Mouse (Mus musculus): ENCODE measurements around the gene Rb1. TPM values are rescaled to one million over a fixed set of nuclear protein-coding genes. Genes with fewer than 3 reads are reported as not detected.

Rb1 gene
- polyA plus RNA-seq, 1 experiment: 7.8 TPM

DNA sequence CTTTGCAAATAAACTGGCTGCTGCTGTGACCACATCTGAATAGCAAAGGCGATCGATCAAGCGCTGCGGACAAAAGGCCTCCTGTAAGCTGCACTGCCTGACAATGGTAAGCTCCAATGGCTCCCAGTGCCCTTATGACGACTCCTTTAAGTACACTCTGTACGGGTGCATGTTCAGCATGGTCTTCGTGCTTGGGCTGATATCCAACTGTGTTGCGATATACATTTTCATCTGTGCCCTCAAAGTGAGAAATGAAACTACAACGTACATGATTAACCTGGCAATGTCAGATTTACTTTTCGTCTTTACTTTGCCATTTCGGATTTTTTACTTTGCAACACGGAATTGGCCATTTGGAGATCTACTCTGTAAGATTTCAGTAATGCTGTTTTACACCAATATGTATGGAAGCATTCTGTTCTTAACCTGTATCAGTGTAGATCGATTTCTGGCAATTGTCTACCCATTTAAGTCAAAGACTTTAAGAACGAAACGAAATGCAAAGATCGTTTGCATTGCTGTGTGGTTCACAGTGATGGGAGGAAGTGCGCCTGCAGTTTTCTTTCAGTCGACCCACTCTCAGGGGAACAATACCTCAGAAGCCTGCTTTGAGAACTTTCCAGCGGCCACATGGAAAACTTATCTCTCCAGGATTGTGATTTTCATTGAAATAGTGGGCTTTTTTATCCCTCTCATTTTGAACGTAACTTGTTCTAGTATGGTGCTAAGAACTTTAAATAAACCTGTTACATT, 86.9 kb downstream of the Rb1 start:
- DNase-seq: peak; percentile 47
- WGBS: under 1% methylated on average over 20 of the region's 20 CpGs
- TF ChIP-seq CTCF (IDR thresholded peaks at IDR 0.05; ENCODE audit: insufficient read depth, low read length) (no peak), POLR2A (IDR thresholded peaks at IDR 0.05; ENCODE audit: borderline replicate concordance, extremely low read depth, low read depth, low read length) (0 out of 2 replicates have a peak, but pooled peaks have one; percentile 21)
- H3K4me1 ChIP-seq (ENCODE audit: control insufficient read depth, insufficient read depth, low read length): peaks cover 7% of the 10 kb centered on the region; the same call in 1 of the 2 replicates
- H3K4me3 ChIP-seq (replicated peaks; ENCODE audit: extremely low read depth, low read depth, low read length): peak overlapping the region; percentile 86

DNA sequence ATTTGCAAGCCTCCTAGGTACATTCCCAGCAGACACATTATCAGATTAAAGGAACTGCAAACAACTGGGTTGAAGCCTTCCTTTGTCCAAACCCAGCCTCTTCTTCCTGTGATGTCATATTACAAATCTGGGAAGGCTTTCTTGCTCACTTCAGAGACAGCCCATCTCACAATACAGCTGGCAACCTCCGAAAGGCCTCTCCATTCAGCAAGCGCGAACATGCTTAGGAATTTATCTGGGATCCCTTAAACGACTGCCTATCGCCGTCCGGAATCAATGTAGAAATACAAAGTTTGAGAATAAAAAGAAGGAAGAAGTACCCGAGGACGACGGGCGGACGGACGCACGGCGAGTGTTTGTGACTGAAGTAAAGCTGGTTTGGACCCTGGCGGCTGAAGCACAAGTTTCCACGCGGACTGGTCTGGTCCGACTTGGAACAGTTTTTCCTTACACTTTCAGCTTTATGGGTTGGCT, 87.7 kb downstream of the Rb1 start, which contains the start of gene Lpar6:
TSS of gene Lpar6 (plus strand) at position 48 of the 474 bp plus-strand sequence.
- H3K4me3 ChIP-seq (replicated peaks; ENCODE audit: extremely low read depth, low read depth, low read length): peak within 1 kb of the TSS; percentile 86
- DNase-seq: peak; percentile 62
- H3K4me1 ChIP-seq (ENCODE audit: control insufficient read depth, insufficient read depth, low read length): peaks cover 7% of the 10 kb centered on the region; the same call in 1 of the 2 replicates
- TF ChIP-seq POLR2A (IDR thresholded peaks at IDR 0.05; ENCODE audit: borderline replicate concordance, extremely low read depth, low read depth, low read length): peak; percentile 73; the same call in 1 of the 2 replicates
- TF ChIP-seq CTCF (IDR thresholded peaks at IDR 0.05; ENCODE audit: insufficient read depth, low read length): no peak
- WGBS: under 1% methylated on average over 19 of the region's 19 CpGs

DNA sequence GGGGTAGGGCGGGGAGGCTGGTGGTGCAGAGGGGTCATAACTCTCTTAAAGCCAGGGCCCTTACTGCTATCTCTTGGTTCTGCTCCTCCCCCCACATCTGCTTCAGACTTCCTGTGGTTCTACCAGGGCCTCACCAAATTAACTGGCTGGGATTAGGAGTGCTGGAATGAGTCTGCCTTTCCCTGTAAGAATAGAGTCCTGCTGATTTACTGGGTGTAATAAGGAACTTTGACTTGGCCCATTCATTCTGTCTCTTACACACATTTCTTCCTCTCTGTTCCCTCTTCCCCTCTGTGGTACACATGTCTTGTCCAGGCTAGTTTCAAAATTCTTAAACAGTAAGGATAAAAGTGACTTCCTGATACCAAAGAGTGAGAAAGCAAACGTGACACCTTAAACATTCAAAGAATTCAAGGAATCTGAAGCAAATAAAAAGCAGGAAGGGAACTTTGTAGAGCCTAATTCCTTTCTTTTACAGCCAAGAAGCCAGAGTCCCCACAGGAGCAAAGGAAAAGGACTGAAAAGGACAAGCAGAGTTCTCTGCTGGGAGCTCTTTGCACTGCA, 91.1 kb downstream of the Rb1 start:
- no peak for DNase-seq
- no peak overlapping the region for H3K4me3 ChIP-seq (replicated peaks; ENCODE audit: extremely low read depth, low read depth, low read length)
- no peak for TF ChIP-seq POLR2A (IDR thresholded peaks at IDR 0.05; ENCODE audit: borderline replicate concordance, extremely low read depth, low read depth, low read length)
- H3K4me1 ChIP-seq (ENCODE audit: control insufficient read depth, insufficient read depth, low read length): peaks cover 7% of the 10 kb centered on the region
- 35% methylated on average over 2 of the region's 2 CpGs for WGBS

DNA sequence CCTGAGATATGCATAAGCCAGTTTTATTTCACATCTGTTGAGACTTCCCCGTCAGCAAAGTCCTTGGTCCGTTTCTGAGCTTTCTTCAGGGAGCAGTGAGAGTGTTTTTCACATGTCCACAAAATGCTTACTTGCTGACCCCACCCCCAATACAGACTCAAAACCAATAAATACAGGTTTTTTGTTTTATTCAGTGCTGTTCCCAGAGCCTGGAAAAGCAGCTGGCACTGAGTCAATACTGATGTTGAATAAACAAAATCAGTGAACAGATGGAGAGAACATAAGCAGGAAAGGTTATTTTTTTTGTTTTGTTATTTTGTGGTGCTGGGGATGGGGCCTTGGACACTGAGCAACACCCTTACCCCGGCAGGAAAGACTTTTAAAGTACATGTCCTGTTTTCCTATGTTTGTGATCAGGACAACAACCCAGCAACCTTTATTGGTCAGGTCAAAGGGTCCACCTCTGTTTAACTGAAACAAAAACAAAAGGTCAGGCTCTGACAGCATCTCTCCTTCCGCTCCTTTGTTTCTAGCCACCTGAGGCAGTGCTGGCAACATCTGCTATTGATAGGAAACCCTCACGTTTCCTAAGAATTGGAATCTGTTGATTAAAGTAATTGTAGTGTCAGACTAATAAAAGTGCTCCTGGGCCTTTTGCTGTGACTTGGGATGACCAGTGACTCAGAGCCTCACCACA, 94.2 kb downstream of the Rb1 start:
- WGBS: 43% methylated on average over 5 of the region's 5 CpGs
- no peak for TF ChIP-seq CTCF (IDR thresholded peaks at IDR 0.05; ENCODE audit: insufficient read depth, low read length)
- no peak for TF ChIP-seq POLR2A (IDR thresholded peaks at IDR 0.05; ENCODE audit: borderline replicate concordance, extremely low read depth, low read depth, low read length)
- DNase-seq: no peak
- no peak overlapping the region for H3K4me3 ChIP-seq (replicated peaks; ENCODE audit: extremely low read depth, low read depth, low read length)
- H3K4me1 ChIP-seq (ENCODE audit: control insufficient read depth, insufficient read depth, low read length): peaks cover 9% of the 10 kb centered on the region

DNA sequence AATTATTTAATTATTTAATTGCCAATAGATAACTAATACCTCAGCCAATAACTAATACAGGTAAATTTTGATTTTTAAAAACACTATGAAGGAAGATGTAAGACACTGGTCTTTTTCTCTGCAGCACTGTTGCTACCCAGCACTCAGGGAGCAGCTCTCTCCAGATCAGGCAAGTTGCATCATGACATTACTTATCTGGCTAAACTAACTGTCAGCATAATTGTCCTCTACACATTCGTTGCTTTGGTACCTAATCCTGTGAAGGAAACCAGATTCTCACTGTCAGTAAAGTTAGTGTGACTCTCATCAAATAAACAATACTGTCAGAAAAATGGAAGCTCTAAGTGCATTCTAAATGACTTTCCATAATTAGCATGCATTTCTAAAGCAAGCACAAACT, 98.8 kb downstream of the Rb1 start:
- H3K4me3 ChIP-seq (replicated peaks; ENCODE audit: extremely low read depth, low read depth, low read length): no peak overlapping the region
- TF ChIP-seq POLR2A (IDR thresholded peaks at IDR 0.05; ENCODE audit: borderline replicate concordance, extremely low read depth, low read depth, low read length) (no peak), CTCF (IDR thresholded peaks at IDR 0.05; ENCODE audit: insufficient read depth, low read length) (no peak)
- DNase-seq: no peak
- WGBS: 10% methylated on average over 1 of the region's 1 CpGs
- H3K4me1 ChIP-seq (ENCODE audit: control insufficient read depth, insufficient read depth, low read length): peaks cover 2% of the 10 kb centered on the region

DNA sequence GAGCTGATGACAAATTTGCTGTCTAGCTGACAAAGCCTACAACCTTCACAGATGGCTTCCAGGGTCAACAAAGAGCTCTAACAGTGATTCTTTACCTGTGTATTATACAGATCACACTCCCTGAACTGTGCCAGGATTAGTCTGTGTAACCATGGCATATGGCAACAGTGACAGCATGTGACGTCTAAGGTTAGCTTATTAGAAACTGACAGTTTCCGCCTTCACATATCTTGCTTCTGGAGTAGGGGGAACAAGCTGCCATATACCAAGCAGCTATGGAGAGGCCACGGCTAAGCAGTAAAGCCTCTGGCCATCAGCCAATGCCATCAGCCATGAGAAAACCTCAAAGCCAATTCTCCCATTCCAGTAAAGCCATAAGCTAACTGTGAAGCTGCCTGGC, 99.3 kb downstream of the Rb1 start:
- TF ChIP-seq POLR2A (IDR thresholded peaks at IDR 0.05; ENCODE audit: borderline replicate concordance, extremely low read depth, low read depth, low read length) (no peak), CTCF (IDR thresholded peaks at IDR 0.05; ENCODE audit: insufficient read depth, low read length) (no peak)
- 78% methylated on average over 3 of the region's 3 CpGs for WGBS
- Histone ChIP-seq H3K4me1 (ENCODE audit: control insufficient read depth, insufficient read depth, low read length) (peaks cover 2% of the 10 kb centered on the region; the same call in 1 of the 2 replicates), H3K4me3 (replicated peaks; ENCODE audit: extremely low read depth, low read depth, low read length) (no peak overlapping the region)
- no peak for DNase-seq

DNA sequence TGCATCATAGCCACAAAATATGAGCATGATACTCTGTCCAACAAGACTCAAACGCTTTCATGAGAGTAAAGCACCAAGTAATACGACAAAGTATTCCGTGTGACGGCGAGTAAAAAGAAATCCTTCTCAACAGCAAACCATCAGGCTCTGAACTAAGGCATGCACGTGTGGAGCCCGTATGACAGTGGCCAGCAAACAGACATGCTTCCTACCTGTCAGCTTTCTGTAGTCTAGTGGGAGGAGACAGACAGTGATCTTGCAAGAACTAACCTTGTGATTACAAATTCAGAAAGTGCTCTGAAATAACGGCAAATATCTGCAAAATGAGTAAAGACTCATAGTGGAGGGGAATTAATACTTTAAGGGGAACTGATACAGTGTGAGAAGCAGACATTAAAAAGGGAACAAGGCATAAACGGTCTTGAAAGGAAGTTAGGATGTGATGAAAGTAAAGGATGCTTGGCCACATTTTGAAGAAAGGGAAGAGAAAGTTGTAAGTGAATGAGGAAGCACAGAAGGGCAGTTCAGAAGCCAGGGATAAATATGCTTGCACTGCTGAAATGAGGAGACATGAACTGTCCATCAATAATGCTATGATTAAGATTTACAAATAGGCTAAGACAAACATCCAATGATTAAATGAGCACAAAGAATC, 103.2 kb downstream of the Rb1 start:
- TF ChIP-seq CTCF (IDR thresholded peaks at IDR 0.05; ENCODE audit: insufficient read depth, low read length): no peak
- TF ChIP-seq POLR2A (IDR thresholded peaks at IDR 0.05; ENCODE audit: borderline replicate concordance, extremely low read depth, low read depth, low read length): no peak
- DNase-seq: no peak
- Histone ChIP-seq H3K4me3 (replicated peaks; ENCODE audit: extremely low read depth, low read depth, low read length) (no peak overlapping the region), H3K4me1 (ENCODE audit: control insufficient read depth, insufficient read depth, low read length) (no peaks in the 10 kb centered on the region; the same call in 1 of the 2 replicates)
- 81% methylated on average over 9 of the region's 9 CpGs for WGBS

DNA sequence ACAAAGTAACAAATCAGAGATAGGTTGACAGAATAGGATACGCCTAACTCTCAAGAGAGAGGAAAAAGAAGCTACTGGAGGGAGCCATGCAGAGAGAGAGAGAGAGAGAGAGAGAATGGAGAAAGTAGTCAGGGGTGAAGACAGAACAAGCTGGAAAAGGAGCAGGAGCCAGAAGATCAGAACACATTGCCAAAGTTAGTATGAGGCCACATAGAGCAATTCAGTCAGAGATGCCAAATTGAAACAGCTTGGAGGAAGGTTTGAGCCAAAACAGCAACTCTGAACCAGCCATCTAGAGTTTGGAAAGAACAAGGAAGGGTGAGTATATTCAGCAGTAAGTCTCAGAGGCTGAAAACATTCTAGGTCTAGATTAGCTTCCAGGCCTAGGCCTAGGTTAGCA, 108.6 kb downstream of the Rb1 start:
- TF ChIP-seq CTCF (IDR thresholded peaks at IDR 0.05; ENCODE audit: insufficient read depth, low read length) (no peak), POLR2A (IDR thresholded peaks at IDR 0.05; ENCODE audit: borderline replicate concordance, extremely low read depth, low read depth, low read length) (no peak)
- Histone ChIP-seq H3K4me1 (ENCODE audit: control insufficient read depth, insufficient read depth, low read length) (no peaks in the 10 kb centered on the region), H3K4me3 (replicated peaks; ENCODE audit: extremely low read depth, low read depth, low read length) (no peak overlapping the region)
- no peak for DNase-seq
- 86% methylated on average over 1 of the region's 1 CpGs for WGBS

DNA sequence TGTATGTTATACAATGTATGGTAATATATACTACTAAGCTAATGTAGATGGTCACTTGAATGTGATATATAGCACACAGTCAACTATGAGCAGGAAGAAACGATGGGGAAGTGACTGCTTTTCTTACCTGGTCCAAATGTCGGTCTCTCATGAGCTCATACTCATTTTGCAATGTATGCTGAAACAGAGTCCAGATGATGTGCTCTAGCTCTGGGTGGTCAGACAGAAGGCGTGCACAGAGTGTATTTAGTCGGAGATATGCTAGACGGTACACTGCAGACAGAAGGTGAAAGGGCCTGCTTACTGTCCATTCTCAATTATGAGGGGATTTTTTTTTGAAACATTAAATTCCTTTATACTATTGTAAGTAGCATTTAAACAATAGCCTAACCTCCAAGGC, 114.1 kb downstream of the Rb1 start:
- TF ChIP-seq POLR2A (IDR thresholded peaks at IDR 0.05; ENCODE audit: borderline replicate concordance, extremely low read depth, low read depth, low read length) (no peak), CTCF (IDR thresholded peaks at IDR 0.05; ENCODE audit: insufficient read depth, low read length) (no peak)
- DNase-seq: no peak
- Histone ChIP-seq H3K4me1 (ENCODE audit: control insufficient read depth, insufficient read depth, low read length) (peaks cover 3% of the 10 kb centered on the region; the same call in 1 of the 2 replicates), H3K4me3 (replicated peaks; ENCODE audit: extremely low read depth, low read depth, low read length) (no peak overlapping the region)
- 91% methylated on average over 5 of the region's 5 CpGs for WGBS
